Mouse (Mus musculus) liver (tissue): Measurements from ENCODE around the gene Dnajb14.
"Not testable (repeated sequence)": the region's sequence is repeated elsewhere in the genome, so short reads cannot be mapped to it uniquely, and the experiment has no call there.

Source experiments
- DNase-seq: peaks from one replicate; pipeline ENCODE4 v3.0.0-alpha.2; 2020; ENCODE audit warnings: mixed read lengths

Gene Dnajb14

DNA sequence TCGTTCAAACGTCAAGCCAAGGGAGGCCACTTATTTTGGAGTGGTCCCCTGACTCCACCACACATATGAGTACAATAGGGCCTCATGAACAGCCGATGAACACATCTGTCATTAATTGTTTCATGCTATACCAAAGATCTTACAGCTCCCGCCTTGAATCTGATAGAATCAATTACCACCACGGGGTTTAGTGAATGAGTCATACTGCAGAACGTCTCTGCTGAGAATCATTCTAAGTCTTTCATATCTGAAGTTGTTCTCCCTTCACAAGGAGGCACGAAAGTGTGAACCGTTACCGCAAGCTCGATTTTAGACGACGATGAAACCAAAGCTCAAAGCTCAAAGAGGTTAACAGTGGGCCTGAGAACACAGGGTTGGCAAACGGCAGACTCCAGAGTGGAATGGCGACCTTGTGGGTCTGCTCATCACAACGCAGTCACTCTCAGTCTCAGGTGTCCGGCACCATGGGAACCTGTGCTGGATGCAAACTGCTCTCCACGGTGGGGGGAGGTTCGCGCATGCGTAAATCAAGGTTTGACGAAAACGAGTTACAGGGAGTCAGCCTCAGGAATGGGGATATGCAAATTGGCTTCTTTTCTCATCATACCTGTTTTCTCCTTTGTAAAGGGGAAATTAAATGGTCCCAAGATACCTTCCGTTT lies 86.9 kb downstream of the Dnajb14 start:
- DNase-seq, result no peak

DNA sequence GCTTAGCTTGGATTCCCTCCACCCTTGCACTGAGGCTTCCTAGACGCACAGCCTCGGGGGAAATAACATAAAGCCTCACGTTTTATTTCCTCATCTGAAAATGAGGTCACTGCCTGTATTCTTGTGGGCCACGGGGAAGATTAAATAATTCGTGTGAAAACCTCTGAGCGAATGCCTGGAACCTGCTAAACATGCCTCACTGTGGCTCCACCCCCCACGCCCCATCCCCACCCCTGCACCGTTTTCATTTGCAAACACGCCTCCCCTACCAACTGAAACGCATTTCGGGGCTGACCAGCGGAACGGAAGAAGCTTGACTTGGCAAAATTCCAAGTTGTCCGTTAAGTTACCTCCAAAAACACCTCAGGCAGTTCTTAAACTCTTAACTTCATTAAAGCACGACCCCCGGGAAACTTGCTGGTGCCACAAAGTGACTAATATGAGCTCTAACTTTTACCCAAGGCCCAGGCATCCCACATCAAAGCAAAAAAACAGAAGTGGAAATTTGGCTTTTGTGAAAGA lies 88.1 kb downstream of the Dnajb14 start:
- peak; percentile 86 for DNase-seq

DNA sequence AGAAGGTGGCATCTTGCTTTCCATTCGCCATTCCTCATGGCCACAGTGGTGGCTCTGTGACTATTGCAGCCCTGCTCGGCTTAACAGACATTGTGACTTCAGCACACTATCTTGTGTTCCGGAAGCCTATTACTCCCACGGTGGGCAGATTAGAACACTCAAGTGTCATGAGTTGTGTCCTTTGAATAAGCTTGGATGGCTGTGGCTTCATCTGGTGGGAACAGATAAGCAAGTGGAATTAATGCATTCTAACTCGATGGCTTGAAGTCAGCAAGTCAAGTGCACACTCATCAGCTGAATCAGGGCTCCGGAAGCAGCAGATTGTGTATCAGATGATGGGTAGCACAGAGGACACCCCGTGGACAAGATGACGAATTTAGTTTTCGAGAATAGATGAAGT lies 90.4 kb downstream of the Dnajb14 start:
- DNase-seq, result peak; percentile 76

DNA sequence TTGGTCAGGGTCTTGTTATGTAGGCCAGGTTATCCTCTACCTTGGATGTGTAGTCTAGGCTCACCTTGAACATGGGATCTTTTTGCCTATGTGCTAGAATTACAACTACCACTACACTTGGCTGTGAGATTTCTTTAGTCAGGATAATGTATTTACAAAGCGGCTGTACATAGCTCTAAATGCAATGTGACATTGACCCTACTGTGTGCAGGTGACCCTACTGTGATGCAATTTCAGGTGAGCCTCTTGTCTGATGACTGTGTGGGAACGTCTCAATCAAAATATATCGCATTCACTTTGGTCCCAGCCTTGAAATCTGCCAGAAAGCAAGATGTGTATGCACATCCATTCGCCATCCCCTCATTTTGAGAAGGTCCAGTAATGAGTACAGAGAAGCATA lies 90.9 kb downstream of the Dnajb14 start:
- no peak for DNase-seq

DNA sequence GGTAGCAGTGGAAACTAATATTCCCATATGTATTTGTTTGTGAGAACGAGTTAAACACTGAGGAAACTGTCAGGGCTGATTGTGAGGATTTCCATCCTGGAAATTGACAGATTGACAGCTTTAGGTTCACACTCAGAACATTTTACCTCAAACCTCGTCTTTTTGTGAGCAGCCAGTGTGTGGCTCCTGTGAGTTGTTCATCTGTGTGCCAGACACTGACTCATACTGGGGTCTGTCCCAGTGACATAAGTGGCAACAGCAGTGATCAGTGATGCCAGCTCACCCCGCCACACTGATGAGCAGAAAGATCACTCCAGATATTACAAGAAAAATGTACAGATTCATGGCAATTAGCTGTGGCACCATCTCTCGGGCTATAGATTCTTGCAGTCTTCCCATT lies 92.0 kb downstream of the Dnajb14 start:
- no peak for DNase-seq

DNA sequence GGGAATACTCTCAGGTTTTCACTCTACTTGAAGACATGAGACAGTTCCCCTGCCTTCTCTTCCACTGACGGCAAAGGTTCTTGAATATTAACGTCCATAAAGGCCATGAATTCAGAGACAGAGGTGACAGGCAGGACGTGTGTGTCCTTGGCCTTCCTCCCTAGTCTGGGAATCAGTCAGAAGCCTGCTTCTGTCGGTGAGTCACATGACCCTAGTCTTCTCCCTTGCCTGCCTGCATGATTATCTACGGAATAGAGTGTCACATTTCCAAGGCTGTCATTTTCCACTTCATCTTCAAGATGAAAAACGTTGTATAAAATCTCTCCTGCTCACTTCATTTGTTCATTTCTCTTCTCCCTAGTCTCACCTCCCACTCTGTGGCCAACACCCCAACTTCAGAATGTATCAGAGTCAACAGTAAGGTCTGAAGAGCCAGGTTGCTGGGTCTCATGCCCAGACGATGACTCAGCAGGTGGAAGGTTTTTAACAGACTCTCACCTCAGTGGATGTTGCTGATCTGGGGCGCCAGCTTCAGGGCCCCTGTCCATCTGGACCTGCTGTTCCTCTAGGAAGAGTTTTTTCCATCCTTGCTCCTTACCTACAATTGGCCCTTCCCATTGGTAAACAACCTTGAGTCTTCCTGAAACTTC lies 94.4 kb downstream of the Dnajb14 start:
- peak; percentile 56 for DNase-seq

DNA sequence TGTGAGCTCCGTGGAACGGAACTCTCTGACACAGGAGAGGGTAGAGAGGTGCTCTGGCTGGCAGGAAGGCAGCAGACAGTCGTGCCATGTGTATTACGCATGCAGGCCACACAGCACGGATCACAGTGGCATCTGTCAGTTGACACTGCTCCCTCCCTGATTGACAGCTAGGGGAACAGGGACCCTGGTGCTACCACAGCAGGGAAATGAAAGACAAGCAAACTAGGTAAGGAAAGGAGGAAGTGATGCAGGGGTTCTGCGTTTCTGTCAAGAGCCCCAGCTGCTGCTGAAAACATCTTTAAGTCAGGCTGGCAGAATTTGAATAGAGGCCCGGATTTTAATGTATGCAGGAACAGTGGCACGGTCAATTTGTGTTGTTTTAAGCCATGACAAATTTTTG lies 96.0 kb downstream of the Dnajb14 start:
- no peak for DNase-seq

DNA sequence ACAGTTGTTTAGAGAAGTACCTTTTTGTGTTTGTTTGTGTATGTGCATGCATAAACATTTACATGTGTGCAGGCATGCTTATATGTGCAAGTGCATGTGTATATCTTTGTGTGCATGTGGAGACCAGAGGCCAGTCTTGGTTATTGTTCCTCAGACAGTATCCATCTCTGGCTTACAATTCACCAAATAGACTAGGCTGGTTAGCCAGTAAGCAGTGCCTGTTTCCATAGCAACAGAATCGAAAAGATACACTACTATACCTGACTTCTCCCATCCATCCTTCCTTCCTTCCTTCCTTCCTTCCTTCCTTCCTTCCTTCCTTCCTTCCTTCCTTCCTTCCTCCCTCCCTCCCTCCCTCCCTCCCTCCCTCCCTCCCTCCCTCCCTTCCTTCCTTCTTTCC lies 96.5 kb downstream of the Dnajb14 start:
- not testable (repeated sequence) for DNase-seq
